Mouse (Mus musculus) heart, adult 11 months (tissue): ENCODE results near the gene Cebpb.

ENCODE experiments used
- DNase-seq: peaks from one replicate; pipeline ENCODE4 v3.0.0; 2022

Gene Cebpb

DNA sequence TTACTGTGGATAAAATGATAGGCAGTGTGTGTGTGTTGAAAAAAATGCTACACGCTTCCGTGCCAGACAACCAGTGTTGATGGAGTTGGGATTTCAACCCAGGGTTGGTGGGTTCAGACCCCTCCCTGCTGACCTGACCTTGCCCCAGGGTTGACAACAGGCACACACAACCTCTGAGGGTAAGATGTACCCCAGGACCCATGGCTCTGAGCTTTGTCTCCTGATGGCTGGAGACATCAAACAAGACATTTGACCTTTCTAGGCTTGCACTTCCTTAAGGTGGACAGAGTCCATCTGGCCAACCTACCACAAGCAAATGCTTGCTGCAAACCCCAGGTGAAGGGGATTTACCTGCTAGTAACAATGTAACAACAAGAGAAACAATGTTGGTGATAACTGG lies 4.8 kb downstream of the Cebpb start:
- no peak for DNase-seq

DNA sequence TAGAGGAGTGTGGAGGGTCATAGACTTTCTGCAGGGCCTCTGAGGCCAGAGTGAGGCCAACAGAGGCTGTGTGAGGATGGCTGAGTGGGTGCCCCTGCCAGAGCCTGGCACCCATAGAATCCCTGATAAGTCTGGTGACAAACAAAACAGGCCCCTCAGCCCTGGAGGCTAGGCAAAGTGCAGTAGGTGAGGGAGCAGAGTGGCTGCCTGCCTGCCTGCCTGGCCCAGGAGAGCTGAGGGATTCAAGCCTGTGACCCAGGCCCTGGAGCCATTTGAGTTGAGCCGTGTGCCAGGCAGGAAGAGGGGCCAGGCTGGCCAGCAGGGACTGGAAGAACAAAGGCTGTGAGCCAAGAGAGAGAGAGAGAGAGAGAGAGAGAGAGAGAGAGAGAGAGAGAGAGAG lies 5.5 kb downstream of the Cebpb start:
- peak; percentile 95 for DNase-seq

DNA sequence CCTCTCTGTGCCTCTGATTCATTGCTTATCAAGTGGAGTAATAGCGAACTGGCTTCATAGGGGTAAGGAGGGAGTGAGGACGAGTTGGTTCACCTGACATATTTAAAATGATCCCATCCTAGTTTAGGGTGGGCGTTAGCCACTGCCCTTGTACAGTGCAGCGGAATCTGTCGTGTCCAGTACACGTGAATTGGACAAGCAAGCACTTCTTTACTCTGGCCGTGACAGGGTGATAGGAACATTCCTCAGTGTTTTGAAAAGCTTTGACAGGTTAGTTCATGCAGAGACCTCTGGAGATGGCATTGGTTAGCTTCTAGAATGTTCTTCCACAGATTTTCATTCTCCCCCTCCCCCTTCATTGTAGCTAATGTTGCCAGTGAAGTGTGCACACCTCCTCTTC lies 6.2 kb downstream of the Cebpb start:
- no peak for DNase-seq

DNA sequence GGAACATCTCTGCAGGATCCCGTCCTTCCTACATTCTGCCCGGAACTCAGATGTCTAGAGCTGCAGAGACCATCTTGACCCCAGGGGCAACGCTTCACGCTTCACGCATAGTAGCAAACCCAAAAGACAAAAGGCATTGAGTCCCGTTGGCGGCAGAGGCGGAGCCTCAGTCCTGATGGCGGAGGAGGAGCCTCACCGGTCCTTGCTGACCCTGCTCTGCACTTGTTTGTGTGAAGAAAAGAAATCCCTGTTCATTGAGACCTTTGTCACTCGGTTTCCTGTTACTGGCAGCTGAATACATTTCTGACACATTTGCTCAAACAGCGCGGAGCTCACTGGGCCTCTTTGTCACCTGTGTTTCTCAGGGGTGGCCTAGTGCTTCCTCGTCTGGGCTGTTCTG lies 6.8 kb downstream of the Cebpb start:
- no peak for DNase-seq

DNA sequence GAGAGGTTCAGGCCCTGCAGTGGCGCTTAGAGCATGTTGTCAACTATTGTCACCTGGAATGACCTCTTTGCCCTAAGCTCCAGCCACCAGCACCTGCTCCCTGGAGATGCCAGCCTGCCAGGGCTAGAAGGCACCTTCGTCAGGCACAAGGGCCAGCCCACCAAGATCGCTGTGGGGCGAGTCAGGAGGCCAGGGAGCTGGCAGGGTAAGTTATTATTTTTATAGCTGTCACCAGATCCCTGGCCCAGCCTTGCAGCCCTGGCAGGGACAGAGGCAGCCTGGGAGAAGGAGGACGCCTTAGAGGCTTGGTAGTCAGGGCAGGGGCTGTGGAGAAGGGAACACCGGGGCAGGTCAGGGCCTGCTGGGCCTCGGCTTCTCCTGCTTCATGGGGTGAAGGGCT lies 7.4 kb downstream of the Cebpb start:
- DNase-seq, result peak; percentile 98

DNA sequence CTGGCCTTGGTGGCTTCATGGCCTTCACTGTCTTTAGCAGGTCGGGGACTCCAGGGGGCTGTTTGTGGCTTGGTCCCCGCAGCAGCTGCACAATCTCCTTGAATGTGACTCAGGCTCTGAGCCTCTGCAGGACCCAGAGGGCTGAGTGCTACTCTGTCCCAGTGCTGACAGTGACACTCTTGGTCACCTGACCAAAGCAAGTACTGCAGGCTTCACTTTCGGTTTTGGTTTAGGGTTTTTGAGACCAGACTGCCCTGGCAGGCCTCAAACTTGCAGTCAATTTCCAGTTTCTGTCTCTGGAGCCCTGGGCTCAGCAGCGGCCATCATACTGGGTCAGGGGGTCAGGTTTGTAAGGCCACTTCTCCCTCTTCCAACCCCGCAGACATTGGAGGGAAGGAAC lies 9.2 kb downstream of the Cebpb start:
- peak; percentile 99 for DNase-seq

DNA sequence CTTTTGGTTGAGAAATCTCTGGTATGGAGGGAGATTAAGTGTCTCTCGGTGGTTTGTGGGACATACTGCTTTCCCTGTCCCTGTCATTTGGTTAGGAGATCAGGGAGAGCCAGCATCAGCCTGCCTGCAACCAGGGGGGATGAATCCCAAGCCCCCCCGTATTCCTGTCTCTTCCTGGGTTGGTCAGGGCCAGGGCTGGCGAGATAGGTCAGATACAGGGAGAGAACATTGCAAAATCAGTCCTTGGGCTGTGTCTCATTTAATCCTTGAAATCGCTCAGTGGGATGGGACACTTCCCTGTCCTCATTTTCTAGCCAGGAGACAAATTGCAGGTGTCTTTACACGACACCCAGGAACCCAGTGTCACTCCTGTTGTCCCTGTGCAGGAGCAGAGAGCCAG lies 11.3 kb downstream of the Cebpb start:
- no peak for DNase-seq

DNA sequence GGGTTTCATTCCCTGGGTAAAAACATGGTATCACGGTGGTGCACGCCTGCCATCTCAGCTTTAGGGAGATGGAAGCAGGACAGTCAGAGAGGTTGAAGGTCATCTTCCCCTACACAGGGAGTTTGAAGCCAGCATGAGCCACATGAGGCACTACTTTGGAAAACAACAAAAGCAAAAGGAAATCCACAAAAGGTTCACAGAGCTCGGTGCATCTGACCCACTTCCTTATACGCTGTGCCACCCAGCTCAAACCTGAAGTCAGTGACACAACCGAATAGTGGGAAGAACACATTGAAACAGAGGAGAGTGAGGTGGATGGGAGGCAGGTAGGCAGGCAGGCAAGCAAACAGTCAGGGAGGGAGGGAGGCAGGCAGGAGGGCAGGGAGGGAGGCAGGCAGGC lies 12.8 kb downstream of the Cebpb start:
- no peak for DNase-seq

DNA sequence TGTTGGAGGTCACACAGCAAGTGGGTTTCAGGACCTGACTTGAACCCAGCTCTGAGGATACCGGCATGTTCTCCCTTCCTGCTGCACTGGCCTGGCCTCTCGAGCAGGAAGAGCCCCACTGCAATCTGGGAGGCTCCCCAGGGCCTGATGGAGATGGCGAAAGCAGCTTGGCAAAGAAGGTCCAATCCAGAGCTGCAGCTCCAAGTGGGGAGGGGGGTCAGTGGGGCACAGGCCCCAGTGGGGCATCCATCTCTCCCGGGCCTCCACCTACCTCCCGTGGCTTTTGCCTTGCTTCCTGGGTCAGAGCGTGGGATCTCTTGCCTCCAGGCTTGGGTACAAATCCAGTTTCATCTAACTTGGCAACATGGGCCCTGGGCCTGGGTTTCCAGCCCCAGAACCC lies 13.4 kb downstream of the Cebpb start:
- no peak for DNase-seq

DNA sequence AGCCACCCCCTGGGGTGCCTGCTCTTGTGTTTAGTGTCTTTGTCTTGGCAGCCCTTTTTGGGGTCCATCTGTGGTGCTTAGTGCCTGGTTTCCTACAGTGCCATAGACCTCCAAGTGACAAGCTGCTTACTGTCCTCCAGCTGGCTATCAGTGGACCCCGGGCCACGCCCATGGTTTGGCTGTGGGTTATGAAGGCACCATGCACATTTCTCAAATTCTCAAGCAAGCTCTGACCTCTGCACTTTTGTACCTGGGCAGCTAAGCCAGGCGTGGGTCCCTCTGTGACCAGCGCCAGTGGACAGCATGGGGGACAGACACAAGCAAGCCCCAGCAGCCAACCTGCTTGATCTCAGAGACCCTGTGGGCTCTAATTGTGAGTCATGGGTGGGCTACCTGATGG lies 15.7 kb downstream of the Cebpb start:
- DNase-seq, result no peak

DNA sequence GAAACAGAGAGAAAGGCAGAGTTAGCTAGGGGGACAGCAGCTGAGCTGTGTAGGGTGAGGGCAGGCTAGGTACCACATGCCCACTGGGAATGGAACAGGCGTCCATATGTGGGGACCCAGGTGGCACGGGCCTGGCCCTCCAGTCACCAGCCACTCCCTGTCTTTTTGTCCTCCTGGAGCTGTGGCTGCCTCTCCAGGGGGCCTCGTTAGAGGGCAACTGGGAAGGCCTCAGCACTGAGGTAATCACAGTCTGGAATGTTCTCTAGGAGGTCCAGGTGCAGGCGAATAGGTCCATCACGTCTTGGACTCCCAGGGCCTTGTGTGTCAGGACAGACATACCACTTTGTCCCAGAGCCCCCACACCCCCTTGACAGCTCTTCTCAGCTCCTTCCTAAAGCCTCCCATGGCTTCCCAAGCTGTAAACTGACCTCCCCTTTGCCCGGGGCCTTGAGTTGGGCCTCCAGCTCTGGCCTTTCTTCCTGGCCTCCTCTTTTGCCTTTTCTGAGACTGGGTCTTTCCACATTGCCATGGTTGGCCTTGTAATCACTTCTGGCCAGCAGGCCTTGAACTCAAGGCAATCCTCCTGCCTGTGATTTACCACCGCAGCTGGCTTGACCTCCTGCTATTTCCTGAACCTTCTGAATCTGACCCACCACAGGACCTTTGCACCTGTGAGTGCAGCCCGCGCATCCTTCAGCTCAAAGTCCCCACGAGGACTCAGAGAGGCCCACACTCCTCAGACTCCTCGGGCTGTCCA lies 17.6 kb downstream of the Cebpb start:
- DNase-seq, result no peak

DNA sequence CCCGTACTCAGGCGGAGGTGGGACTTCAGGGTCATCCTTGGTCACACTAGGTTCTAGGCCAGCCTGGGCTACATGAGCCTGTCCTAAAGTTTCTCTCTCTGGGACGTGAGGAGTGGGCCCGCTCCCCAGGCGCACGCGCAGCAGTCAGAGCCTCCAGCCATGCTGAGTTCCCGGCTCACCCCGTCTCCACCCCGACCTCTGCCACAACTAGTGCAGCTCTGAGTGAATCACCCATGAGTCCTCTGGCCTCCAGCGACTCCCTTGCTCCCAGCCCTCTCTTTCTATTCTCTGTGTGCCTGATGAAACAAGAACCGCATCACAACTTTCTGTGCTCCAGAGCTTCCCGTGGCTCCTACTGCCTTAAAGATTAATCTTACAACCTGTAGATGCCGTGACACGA lies 19.7 kb downstream of the Cebpb start:
- DNase-seq, result no peak

DNA sequence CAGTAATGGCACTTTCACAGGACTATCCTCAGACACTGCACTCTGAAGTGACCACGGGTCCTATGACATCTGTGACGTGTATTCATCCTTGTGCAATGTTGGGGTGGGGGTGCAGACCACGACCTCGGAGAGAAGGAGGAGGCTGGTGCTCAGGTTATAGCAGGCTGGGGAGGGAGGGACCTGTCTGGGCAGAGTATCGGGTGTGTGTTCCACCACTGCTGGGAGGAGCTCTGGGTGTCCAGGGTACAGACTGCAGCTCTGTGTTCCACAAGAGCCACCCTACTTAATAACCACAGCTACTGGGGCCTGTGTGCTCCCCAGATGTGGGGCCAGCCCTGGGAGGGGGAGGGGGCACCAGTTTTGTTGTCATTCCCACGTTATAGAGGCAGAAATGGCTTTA lies 21.3 kb downstream of the Cebpb start:
- DNase-seq, result no peak

DNA sequence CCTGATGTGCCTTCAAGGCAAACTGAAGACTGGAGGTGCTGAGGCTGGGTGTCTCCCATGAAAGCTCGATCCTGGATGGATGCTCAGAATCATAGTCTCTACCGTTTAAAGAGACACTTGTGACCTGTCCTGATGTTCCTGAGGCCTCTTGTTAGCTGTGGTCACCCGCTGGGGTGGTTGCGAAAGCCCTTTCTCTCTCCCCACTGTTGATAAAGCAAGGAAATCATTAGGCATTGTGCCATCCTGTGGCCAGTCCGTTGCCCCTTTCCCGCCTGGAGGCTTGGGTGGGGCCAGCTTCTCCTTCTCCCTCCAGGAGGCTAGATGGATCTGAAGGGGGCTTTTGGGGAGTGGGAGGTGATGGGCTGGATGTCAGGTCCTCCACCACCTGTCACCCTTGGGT lies 21.9 kb downstream of the Cebpb start:
- DNase-seq, result no peak

DNA sequence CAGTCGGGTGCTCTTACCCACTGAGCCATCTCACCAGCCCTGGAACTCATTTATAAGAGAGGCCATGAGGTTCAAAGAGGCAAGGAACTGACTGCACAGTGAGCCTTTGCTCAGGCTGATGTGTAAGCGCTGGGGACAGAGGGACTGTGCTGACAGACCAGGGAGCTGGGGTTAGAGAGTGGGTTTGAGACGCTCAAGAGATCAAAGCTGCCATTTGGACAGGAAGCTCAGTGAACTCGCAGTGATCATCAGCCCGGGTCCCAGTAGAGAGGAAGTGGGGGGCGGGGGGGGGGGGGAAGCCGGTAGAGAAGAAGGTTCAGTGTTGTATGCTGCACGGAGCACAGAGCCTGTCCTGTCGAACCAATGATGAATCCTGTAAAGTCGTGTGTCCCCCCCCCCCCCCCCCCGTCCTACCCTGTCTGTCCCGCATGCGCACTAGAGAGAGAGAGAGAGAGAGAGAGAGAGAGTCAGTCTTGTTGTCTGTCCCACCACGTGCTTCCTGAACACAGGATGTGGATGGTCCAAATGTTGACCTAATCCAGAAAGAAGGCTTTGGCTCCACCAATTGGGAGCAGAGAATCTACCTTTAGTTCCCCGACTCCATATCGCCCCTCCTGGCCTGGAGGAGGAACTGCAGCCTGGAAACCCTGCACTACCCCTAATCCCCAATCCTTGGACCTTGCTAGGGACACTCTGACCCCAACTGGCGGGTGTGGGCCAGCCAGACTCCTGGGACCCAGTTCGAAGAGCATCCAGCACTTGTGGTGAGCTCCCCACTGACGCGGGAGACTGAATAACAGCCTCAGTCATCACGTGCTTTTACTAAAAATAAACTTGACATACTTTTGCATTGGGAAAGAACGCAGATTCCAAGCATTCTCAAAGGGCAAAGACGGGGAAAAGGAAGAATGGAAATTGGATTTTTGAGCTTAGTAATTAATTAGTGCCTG lies 24.4 kb downstream of the Cebpb start:
- DNase-seq, result peak; percentile 97

DNA sequence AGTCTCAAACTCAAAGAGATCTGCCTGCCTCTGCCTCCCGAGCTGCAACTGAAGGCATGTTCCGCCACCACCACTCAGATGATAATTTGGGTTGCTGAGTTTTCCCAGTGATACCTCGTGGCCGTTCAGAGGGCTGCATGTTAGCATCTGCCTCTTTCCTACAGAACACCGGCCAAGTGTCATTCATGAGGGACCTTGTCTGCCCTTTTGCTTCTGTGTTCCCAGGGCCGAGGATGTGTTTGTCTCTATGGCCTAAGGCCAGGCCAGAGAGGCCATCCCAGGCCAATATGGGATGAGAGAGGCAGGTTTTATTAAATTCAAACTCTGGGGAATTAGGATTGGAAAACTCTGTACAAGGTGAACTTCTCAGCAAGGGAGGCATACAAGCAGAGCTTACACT lies 25.6 kb downstream of the Cebpb start:
- DNase-seq, result peak; percentile 96

DNA sequence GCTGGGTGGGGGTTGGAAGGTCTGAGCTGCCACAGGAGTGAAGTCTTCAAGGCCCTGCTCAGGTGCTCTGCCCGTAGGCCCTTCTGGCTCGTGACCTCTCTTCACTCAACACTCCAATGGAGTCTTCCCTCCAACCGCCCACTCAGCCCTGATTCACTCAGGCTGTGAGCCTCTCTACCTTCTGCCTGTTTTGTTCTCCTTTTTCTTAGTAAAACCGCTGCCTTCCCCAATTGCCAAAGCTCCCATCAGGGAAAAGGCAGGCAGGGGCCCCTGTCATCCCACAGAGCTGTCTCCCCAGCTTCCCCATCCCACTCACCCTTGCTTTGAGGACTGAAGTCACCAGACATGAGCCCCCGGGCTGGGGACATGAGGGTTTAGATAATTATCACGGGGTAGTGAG lies 26.3 kb downstream of the Cebpb start:
- no peak for DNase-seq

DNA sequence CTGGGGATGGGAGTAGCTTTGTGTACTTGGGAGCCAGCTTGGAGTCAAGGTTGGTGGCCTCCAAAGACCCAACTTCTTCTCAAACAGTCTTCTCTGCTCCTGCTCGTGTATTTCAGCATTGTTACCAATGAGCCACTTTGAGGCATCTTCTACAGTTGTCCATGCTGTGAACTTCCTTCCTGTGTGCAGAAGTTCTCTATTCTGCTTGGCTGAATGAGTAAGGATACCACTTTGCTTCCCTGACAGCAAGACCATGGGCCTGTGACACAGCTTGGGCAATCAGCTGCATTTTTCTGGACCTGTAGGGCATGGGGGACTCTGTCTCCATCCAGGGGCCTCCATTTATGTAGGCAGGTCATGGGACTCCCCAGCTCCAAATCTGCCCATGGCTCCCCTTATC lies 28.5 kb downstream of the Cebpb start:
- DNase-seq, result no peak

DNA sequence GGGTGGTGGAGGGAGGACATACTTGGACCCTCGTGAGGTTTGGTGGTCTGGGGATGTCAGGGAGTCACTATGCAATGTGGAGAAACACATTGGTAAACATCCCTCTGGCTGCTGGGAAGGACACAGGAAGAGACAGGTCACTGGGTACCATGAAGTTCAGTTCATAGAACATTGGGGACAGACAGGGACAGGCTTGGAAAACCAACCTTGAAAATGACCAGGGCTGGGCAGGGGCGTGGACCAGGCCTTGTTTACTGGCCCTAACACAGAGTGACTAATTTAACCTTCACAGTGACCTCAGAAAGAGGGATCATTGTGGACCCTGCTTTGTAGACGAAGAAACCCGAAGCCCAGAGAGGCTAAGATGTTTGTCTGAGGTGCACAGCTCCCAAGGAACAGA lies 30.8 kb downstream of the Cebpb start:
- no peak for DNase-seq

DNA sequence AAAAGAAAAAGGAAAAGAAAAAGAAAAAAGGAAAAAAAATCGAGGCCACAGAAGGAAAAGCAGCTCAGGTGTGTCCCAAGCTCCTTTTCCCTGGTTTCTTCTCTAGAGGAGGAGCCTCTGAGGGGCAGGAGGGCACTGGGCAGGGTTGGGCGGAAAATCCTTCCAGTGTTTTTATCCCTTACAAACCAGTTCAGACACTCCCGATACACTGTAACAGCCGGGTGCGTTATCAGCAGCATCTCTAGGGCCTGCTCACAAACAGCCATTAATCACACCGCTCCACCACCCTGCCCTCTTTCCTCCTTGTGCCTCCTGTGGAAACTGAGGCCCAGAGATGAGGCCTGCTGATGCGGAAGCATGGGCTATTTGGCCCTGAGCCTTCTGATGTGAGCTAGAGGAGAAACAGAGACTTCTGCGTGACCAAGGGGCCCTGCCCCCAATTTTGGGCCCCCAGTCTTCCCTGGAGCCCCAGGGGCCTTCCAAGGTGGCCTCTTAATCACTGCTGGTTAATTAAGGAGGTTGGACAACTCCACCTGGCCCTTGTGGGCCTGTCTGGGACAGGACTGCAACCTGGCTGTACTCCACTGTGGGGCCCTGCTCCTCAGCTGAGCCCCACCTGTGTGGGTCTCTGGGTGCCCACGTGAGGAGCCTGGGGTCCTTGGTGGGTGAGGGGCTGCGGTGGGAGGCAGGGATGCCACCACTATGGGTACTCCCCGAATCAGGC lies 32.6 kb downstream of the Cebpb start:
- no peak for DNase-seq

DNA sequence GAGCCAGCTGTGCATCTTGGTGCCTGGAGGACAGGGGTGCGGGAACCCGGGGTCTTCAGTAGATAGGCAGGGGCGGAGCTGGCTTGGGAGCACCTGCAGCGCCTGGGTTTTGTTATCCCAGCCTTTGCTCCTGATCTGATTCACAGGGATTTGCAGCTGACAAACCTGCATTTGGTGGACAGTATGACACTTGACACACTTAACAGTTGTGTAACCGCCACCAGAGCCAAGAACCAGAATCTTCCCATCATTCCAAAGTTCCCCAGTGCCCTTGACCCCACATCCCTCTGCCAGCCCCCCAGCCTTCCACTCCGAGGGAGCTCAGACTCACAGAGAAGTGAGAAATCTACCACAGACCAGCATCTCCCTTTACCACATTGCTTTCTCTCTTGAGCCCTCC lies 33.8 kb downstream of the Cebpb start:
- no peak for DNase-seq

DNA sequence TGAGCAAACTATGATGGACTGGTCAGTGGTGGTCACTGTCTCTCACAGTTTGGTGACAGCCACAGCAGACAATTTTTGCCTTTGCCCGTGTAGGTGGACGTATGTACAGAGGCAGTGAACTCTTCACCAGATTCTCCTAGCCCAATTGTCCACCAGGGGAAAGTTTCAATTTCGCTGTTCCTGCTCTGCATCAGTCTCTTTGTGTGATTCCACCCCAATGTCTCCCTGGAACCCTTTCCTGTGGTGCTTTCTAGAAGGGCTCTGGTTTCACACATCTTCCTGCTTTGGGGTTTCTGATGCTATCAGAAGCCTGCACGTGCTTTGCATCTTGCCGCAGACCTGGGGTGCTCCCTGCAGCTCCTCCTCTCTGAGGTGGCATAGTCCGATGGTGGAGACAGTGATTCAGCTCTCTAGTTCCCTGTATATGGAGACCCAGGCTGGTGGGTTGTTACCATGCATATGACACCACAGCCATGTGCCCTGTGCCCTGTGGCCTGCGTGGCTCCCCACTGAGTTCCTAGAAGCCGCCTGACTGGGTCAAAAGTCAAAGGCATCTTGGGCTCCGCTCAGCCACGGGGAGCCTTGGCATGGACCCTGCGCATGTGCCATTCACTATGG lies 35.0 kb downstream of the Cebpb start:
- no peak for DNase-seq

DNA sequence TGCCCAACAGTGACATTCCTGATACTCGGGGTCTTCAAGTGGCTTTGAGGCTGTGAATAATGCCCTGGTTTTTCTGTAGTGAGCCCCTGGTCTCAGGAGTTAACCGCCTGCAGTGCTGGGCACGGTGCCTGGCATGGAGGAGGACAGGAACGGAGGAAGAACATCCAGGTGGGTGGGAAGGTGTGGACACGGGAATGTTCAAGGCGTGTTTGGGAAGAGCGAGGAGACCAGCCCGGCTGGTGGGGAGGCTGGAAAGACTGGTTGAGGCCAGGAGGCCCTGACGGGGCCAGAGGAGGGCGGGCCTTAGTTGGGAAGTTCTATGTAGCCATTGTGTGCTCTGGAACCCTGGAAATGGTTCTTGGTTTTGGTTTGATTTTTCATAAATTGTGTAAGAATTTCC lies 37.2 kb downstream of the Cebpb start:
- no peak for DNase-seq
